Mouse (Mus musculus): ENCODE data around the gene Manf. TPM values are rescaled to one million over a fixed set of nuclear protein-coding genes. Genes with fewer than 3 reads are reported as not detected.

Gene Manf
- polyA plus RNA-seq, 2 experiments = 110 to 268 TPM

GRCm38 (mm10) chr9:106881071-106881755, 10.6 kb downstream of the Manf start:
- ATAC-seq (ENCODE audit: low FRiP score, low read depth) = no peak
- H3K36me3 ChIP-seq (ENCODE audit: control insufficient read depth, insufficient read depth, low read length) = peaks cover 81% of the 10 kb centered on the region
- H3K9ac ChIP-seq (ENCODE audit: low read depth, low read length, severe bottlenecking) = no peak overlapping the region
- H3K27ac ChIP-seq (replicated peaks; ENCODE audit: low read depth, low read length) = no peak overlapping the region
- H3K27me3 ChIP-seq (ENCODE audit: control insufficient read depth, insufficient read depth, low read length) = no peaks in the 10 kb centered on the region
- peaks cover 23% of the 10 kb centered on the region for H3K4me1 ChIP-seq (ENCODE audit: control insufficient read depth, insufficient read depth, low read length)
- DNase-seq (ENCODE audit: low spot score) = no peak
- 62% methylated on average over 4 of the region's 4 CpGs for WGBS
- TF ChIP-seq POLR2A (IDR thresholded peaks at IDR 0.05; ENCODE audit: borderline replicate concordance, extremely low read depth, insufficient read depth, insufficient read length) = no peak
- no peak overlapping the region for H3K4me3 ChIP-seq (replicated peaks; ENCODE audit: low read length)
- H3K9me3 ChIP-seq (ENCODE audit: control insufficient read depth, low read length) = no peaks in the 10 kb centered on the region
- no peak overlapping the region for H3K4me2 ChIP-seq (replicated peaks; ENCODE audit: low read depth, low read length, severe bottlenecking)

GRCm38 (mm10) chr9:106879471-106879870, 12.3 kb downstream of the Manf start:
- Histone ChIP-seq H3K4me3 (replicated peaks; ENCODE audit: low read length) (no peak overlapping the region), H3K27me3 (ENCODE audit: control insufficient read depth, insufficient read depth, low read length) (no peaks in the 10 kb centered on the region), H3K9me3 (ENCODE audit: control insufficient read depth, low read length) (no peaks in the 10 kb centered on the region), H3K27ac (replicated peaks; ENCODE audit: low read depth, low read length) (no peak overlapping the region), H3K4me1 (ENCODE audit: control insufficient read depth, insufficient read depth, low read length) (peaks cover 11% of the 10 kb centered on the region), H3K9ac (ENCODE audit: low read depth, low read length, severe bottlenecking) (no peak overlapping the region), H3K4me2 (replicated peaks; ENCODE audit: low read depth, low read length, severe bottlenecking) (no peak overlapping the region), H3K36me3 (ENCODE audit: control insufficient read depth, insufficient read depth, low read length) (peaks cover 86% of the 10 kb centered on the region)
- no peak for TF ChIP-seq POLR2A (IDR thresholded peaks at IDR 0.05; ENCODE audit: borderline replicate concordance, extremely low read depth, insufficient read depth, insufficient read length)
- WGBS = 76% methylated on average over 4 of the region's 4 CpGs
- ATAC-seq (ENCODE audit: low FRiP score, low read depth) (no peak), DNase-seq (ENCODE audit: low spot score) (no peak)

GRCm38 (mm10) chr9:106876666-106877065, 15.1 kb downstream of the Manf start:
- Histone ChIP-seq H3K4me1 (ENCODE audit: control insufficient read depth, insufficient read depth, low read length) (no peaks in the 10 kb centered on the region), H3K9me3 (ENCODE audit: control insufficient read depth, low read length) (no peaks in the 10 kb centered on the region), H3K4me3 (replicated peaks; ENCODE audit: low read length) (no peak overlapping the region), H3K4me2 (replicated peaks; ENCODE audit: low read depth, low read length, severe bottlenecking) (no peak overlapping the region), H3K9ac (ENCODE audit: low read depth, low read length, severe bottlenecking) (no peak overlapping the region), H3K36me3 (ENCODE audit: control insufficient read depth, insufficient read depth, low read length) (peaks cover 80% of the 10 kb centered on the region), H3K27me3 (ENCODE audit: control insufficient read depth, insufficient read depth, low read length) (no peaks in the 10 kb centered on the region), H3K27ac (replicated peaks; ENCODE audit: low read depth, low read length) (no peak overlapping the region)
- ATAC-seq (ENCODE audit: low FRiP score, low read depth) (no peak), DNase-seq (ENCODE audit: low spot score) (no peak)
- 80% methylated on average over 3 of the region's 3 CpGs for WGBS
- no peak for TF ChIP-seq POLR2A (IDR thresholded peaks at IDR 0.05; ENCODE audit: borderline replicate concordance, extremely low read depth, insufficient read depth, insufficient read length)

- 88% methylated on average over 3 of the region's 5 CpGs for WGBS
- no peaks in the 10 kb centered on the region for H3K4me1 ChIP-seq (ENCODE audit: control insufficient read depth, insufficient read depth, low read length)
- no peak for DNase-seq (ENCODE audit: low spot score)
Measured at GRCm38 (mm10) chr9:106874216-106874615, 17.6 kb downstream of the Manf start.

GRCm38 (mm10) chr9:106858036-106858435, 33.7 kb downstream of the Manf start:
- H3K4me3 ChIP-seq (replicated peaks; ENCODE audit: low read length) = no peak overlapping the region
- no peaks in the 10 kb centered on the region for H3K9me3 ChIP-seq (ENCODE audit: control insufficient read depth, low read length)
- no peak overlapping the region for H3K27ac ChIP-seq (replicated peaks; ENCODE audit: low read depth, low read length)
- no peak overlapping the region for H3K4me2 ChIP-seq (replicated peaks; ENCODE audit: low read depth, low read length, severe bottlenecking)
- DNase-seq (ENCODE audit: low spot score) (no peak), ATAC-seq (ENCODE audit: low FRiP score, low read depth) (no peak)
- WGBS = 87% methylated on average over 11 of the region's 11 CpGs
- peaks cover 84% of the 10 kb centered on the region for H3K36me3 ChIP-seq (ENCODE audit: control insufficient read depth, insufficient read depth, low read length)
- no peak overlapping the region for H3K9ac ChIP-seq (ENCODE audit: low read depth, low read length, severe bottlenecking)
- H3K27me3 ChIP-seq (ENCODE audit: control insufficient read depth, insufficient read depth, low read length) = no peaks in the 10 kb centered on the region
- no peaks in the 10 kb centered on the region for H3K4me1 ChIP-seq (ENCODE audit: control insufficient read depth, insufficient read depth, low read length)
- TF ChIP-seq POLR2A (IDR thresholded peaks at IDR 0.05; ENCODE audit: borderline replicate concordance, extremely low read depth, insufficient read depth, insufficient read length) = no peak

More at GRCm38 (mm10) chr9:106874216-106874615, 17.6 kb downstream of the Manf start:
- Histone ChIP-seq H3K36me3 (ENCODE audit: control insufficient read depth, insufficient read depth, low read length) (peaks cover 74% of the 10 kb centered on the region), H3K27me3 (ENCODE audit: control insufficient read depth, insufficient read depth, low read length) (no peaks in the 10 kb centered on the region), H3K27ac (replicated peaks; ENCODE audit: low read depth, low read length) (no peak overlapping the region), H3K9ac (ENCODE audit: low read depth, low read length, severe bottlenecking) (no peak overlapping the region), H3K4me2 (replicated peaks; ENCODE audit: low read depth, low read length, severe bottlenecking) (no peak overlapping the region), H3K4me3 (replicated peaks; ENCODE audit: low read length) (no peak overlapping the region), H3K9me3 (ENCODE audit: control insufficient read depth, low read length) (no peaks in the 10 kb centered on the region)
- ATAC-seq (ENCODE audit: low FRiP score, low read depth) = no peak
- no peak for TF ChIP-seq POLR2A (IDR thresholded peaks at IDR 0.05; ENCODE audit: borderline replicate concordance, extremely low read depth, insufficient read depth, insufficient read length)
